Mouse (Mus musculus) gastrocnemius, adult 2 months (tissue): Measurements from ENCODE around the gene Fhl3. TPM values are rescaled to one million over a fixed set of nuclear protein-coding genes. Genes with fewer than 3 reads are reported as not detected.

Source experiments
- DNase-seq: peaks from one replicate; pipeline ENCODE4 v3.0.0; 2022
- H3K27ac ChIP-seq: fragments of 200-600 bp; 2 replicates; pipeline ENCODE4 v1.8.1; 2022; ENCODE audit warnings: mild to moderate bottlenecking
- H3K4me3 ChIP-seq: fragments of 200-600 bp; 2 replicates; pipeline ENCODE4 v1.8.1; 2022; ENCODE audit warnings: mild to moderate bottlenecking, moderate library complexity
- CTCF ChIP-seq: fragments of 200-600 bp; IDR thresholded peaks from 2 replicates; pipeline ENCODE4 v1.8.1; 2022; ENCODE audit warnings: antibody characterized with exemption, mild to moderate bottlenecking, moderate library complexity
- intact Hi-C: fragments of 180-260 bp; cut with DNase I; formaldehyde crosslinking; loops from one replicate; pipeline ENCODE4 v1.15.1; 2025
- total RNA-seq, 2 experiments: library from RNA; stranded (reverse); gene quantifications; 2 replicates each; pipeline ENCODE4 v1.2.3; 2021

Fhl3 gene
- total RNA-seq, 2 experiments from 2014 or later: 151 to 515 TPM

- peak; percentile 69 for DNase-seq
- no peak for TF ChIP-seq CTCF
- intact Hi-C loops: loop anchor here (2.0 kb wide), 1 partner anchor 15 kb away; the partner anchor contains the start of gene Fhl3
- Histone ChIP-seq H3K27ac (peak overlapping the region; percentile 88), H3K4me3 (peak overlapping the region; percentile 38)
These were observed 14.6 kb upstream of the Fhl3 start for GRCm38 (mm10) chr4:124685897-124686402.

GRCm38 (mm10) chr4:124691455-124691854 is 9.0 kb upstream of the Fhl3 start:
- TF ChIP-seq CTCF: no peak
- H3K27ac ChIP-seq: peak overlapping the region; percentile 99
- DNase-seq: no peak
- intact Hi-C loops: no loop called here
- no peak overlapping the region for H3K4me3 ChIP-seq

GRCm38 (mm10) chr4:124692416-124692861 is 8.1 kb upstream of the Fhl3 start:
- intact Hi-C loops: no loop called here
- no peak for DNase-seq
- Histone ChIP-seq H3K27ac (peak overlapping the region; percentile 99), H3K4me3 (peak overlapping the region; percentile 97)
- TF ChIP-seq CTCF: no peak

- intact Hi-C loops: no loop called here
- Histone ChIP-seq H3K4me3 (peak within 1 kb of the TSS; percentile 97), H3K27ac (peak within 1 kb of the TSS; percentile 99)
- no peak for TF ChIP-seq CTCF
- peak; percentile 92 for DNase-seq
These were observed 7.2 kb upstream of the Fhl3 start, which contains the start of gene Utp11 for GRCm38 (mm10) chr4:124693135-124693894. Gene Utp11, minus strand, starts transcription at chr4:124693600.

GRCm38 (mm10) chr4:124694572-124694971 is 5.9 kb upstream of the Fhl3 start:
- TF ChIP-seq CTCF: no peak
- peak; percentile 59 for DNase-seq

GRCm38 (mm10) chr4:124695786-124696516 is 4.5 kb upstream of the Fhl3 start:
- H3K4me3 ChIP-seq: peak overlapping the region; percentile 57
- no peak for TF ChIP-seq CTCF
- peak; percentile 79 for DNase-seq
- intact Hi-C loops: no loop called here
- H3K27ac ChIP-seq: peak overlapping the region; percentile 99

More at GRCm38 (mm10) chr4:124694572-124694971, 5.9 kb upstream of the Fhl3 start:
- Histone ChIP-seq H3K4me3 (no peak overlapping the region), H3K27ac (peak overlapping the region; percentile 99)
- intact Hi-C loops: no loop called here

GRCm38 (mm10) chr4:124699791-124700190 is 710 bp upstream of the Fhl3 start:
- TF ChIP-seq CTCF: no peak
- peak overlapping the region; percentile 93 for H3K4me3 ChIP-seq
- peak overlapping the region; percentile 99 for H3K27ac ChIP-seq
- intact Hi-C loops: loop anchor here (2.0 kb wide), 1 partner anchor 15 kb away; no protein-coding TSS in a partner anchor
- peak; percentile 81 for DNase-seq

- Histone ChIP-seq H3K27ac (peak overlapping the region; percentile 99), H3K4me3 (peak overlapping the region; percentile 93)
- DNase-seq: peak; percentile 83
- intact Hi-C loops: loop anchor here (2.0 kb wide), 1 partner anchor 16 kb away; no protein-coding TSS in a partner anchor
- TF ChIP-seq CTCF: no peak
These were observed 748 bp downstream of the Fhl3 start for GRCm38 (mm10) chr4:124701052-124701845.

GRCm38 (mm10) chr4:124701916-124702315 is 1.4 kb downstream of the Fhl3 start:
- Histone ChIP-seq H3K27ac (peak overlapping the region; percentile 99), H3K4me3 (peak overlapping the region; percentile 93)
- peak; percentile 79 for DNase-seq
- no peak for TF ChIP-seq CTCF
- intact Hi-C loops: loop anchor here (2.0 kb wide), 1 partner anchor 17 kb away; no protein-coding TSS in a partner anchor

- Histone ChIP-seq H3K4me3 (peak overlapping the region; percentile 93), H3K27ac (peak overlapping the region; percentile 99)
- no peak for TF ChIP-seq CTCF
- DNase-seq: peak; percentile 83
- intact Hi-C loops: no loop called here
These were observed 2.9 kb downstream of the Fhl3 start for GRCm38 (mm10) chr4:124703406-124703805.

GRCm38 (mm10) chr4:124703881-124704796 is 3.6 kb downstream of the Fhl3 start:
- DNase-seq: no peak
- TF ChIP-seq CTCF: no peak
- Histone ChIP-seq H3K4me3 (peak overlapping the region; percentile 93), H3K27ac (peak overlapping the region; percentile 99)
- intact Hi-C loops: no loop called here
